Comparison of ENCODE assay signal across 14 mouse cellular contexts in genomic region chr7:132989839-132990238, GRCm38 (mm10).
"Had no signal": no experiment of that assay in that cellular context is flagged by ENCODE, and none has a peak within 500 bp of the region (broad histone marks: within the 10 kb centered on the region; RNA-seq: fewer than 3 reads in every experiment).

No protein-coding gene starts in this region.

- H3K27ac ChIP-seq: liver, embryonic 13.5 days; lung, embryonic 15.5 days had no signal

- H3K4me2 ChIP-seq: liver, embryonic 13.5 days; lung, embryonic 15.5 days; midbrain, embryonic 11.5 days had no signal

- H3K9me3 ChIP-seq: liver, embryonic 13.5 days; lung, embryonic 15.5 days; megakaryocyte, embryonic 14.5 days had no signal

- H3K4me1 ChIP-seq: liver, embryonic 13.5 days; lung, embryonic 15.5 days; megakaryocyte, embryonic 14.5 days had no signal

- H3K9ac ChIP-seq: liver, embryonic 13.5 days; lung, embryonic 15.5 days had no signal

- DNase-seq: kidney, adult 11 months; kidney, adult 9 months; kidney, postnatal 14 days; left cerebral cortex, postnatal 4 days; liver, embryonic 13.5 days; lung, postnatal 14 days; midbrain, embryonic 14.5 days; right cerebral cortex, adult 18-20 months; right cerebral cortex, postnatal 14 days; right cerebral cortex, postnatal 4 days; thymus, postnatal 25 days had no signal

- H3K4me3 ChIP-seq: liver, embryonic 13.5 days; lung, embryonic 15.5 days; megakaryocyte, embryonic 14.5 days had no signal

- H3K27me3 ChIP-seq: liver, embryonic 13.5 days; lung, embryonic 15.5 days; megakaryocyte, embryonic 14.5 days had no signal
